Mouse (Mus musculus) cerebellum, adult 9-10 months (tissue): ENCODE data around the gene Olfr1426.
"Not testable (repeated sequence)": the region's sequence is repeated elsewhere in the genome, so short reads cannot be mapped to it uniquely, and the experiment has no call there.

Experiments
- DNase-seq: peaks from one replicate; pipeline ENCODE4 v3.0.0; 2022

Olfr1426 gene

DNA sequence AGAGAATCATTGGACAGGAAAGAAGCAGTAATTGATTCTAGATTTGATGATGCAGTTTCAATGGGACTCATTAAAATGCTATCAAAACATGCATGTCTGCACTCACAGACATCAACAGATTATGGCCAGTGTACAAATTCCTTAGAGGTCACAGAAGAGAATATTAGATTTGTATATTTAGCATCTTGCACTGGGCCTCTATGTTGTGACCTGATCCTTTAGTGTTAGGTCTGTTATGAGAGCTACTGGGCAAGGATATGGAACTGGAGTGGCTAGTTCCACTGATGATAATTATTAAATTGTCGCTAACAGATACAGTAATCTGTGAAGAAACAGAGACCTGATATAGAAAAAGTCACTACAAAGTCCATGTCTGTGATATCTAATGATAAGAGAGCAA lies at the start of gene Olfr1426:
Olfr1426 (minus strand) TSS at position 101 of the 400 bp plus-strand sequence.
- DNase-seq = no peak

DNA sequence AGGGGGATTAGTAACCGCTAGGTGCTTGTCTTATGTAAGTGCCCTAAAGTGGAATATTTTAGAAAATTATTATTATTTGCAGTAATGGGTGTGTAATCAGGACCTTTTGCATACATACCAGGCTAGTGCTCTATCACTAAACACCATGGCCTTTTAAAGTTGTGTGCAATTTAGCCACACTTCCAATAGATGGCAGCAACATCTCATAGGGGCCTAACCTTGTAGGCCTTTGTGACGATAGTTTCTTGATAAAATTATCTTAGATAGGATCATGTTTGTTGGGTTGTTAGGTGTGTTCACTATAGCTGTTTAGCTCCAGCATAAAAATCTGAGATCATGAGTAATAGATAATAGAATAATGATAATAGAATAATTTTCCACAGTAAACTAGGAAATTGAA lies 42.5 kb upstream of the Olfr1426 start:
- DNase-seq = peak; percentile 2

DNA sequence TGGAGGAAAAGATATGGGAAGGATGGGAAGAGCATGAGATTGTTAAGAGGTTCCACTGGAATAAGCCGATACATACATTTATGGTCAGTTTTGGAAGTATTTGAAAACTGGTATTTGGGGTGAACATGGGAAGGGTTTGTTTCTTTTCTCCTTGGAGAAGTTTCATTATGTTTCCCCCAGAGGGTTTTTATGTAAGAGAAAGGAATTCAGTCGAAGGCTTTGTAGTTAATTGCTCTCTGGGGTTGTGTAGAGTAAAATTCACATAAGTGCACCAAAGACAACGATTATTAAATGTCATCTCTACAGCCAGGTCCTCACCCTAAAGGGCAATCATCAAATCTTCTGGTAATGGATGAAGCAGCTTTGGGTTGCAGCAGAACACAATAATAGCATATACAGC lies 31.3 kb upstream of the Olfr1426 start, which contains the start of gene Olfr76:
Olfr76 (minus strand) TSS at position 101 of the 400 bp plus-strand sequence.
- DNase-seq = no peak

DNA sequence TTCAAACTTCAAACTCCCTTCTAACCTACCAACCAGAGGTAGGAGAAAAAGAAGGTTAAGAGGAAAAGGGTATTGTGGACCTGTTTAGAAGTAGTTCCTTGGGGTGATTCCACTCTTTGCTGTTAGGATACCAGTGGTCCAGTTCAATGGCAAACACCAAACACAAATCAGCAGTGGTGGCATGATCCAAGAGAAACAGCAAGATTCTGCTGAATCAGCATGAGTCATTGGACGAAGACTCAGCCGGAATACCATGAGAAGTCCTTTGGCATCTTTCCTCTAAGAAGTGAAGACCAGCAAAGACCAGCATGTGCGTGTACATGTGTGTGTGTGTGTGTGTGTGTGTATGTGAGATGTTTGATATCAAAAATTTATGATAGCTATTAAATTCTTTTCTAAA lies 24.7 kb upstream of the Olfr1426 start:
- no peak for DNase-seq

DNA sequence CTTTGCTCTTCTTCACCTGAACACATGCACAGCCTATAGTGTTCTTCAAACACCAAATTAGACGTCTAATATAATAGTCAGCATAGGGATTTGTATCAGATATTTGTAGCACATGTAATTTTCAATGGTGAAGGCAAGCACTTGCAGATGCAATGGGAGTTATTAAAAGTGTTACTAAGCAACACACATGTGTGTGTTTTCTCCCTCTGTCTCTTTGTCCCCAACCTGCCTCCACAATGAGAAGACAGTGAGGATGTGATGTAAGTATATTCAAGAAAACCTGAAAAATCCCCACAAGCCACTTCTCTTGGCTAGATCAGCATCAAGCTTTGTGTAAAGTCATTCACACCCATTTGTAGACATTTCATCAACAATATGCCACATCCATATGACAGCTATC lies 24.0 kb upstream of the Olfr1426 start, which contains the start of gene Olfr1428:
Olfr1428 (minus strand) TSS at position 101 of the 400 bp plus-strand sequence.
- DNase-seq = no peak

DNA sequence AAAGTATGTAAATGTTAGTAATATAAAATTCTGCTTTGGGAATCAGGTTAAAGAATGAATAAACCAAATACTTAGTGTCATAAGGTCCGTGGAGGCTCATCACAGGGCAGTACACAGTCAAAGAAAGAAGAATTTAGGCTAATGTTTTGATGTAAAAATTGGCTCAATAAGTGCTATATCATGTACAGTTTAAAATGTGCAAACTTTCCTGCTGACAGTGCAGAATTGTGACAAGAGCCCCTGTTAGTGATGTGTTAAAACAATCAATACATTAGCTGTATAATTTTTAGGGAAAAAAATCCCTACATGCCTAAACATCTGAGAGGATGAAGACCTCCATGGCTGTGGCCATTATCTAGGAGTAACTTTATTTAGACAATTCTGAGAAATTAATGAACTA lies 22.0 kb upstream of the Olfr1426 start:
- no peak for DNase-seq

DNA sequence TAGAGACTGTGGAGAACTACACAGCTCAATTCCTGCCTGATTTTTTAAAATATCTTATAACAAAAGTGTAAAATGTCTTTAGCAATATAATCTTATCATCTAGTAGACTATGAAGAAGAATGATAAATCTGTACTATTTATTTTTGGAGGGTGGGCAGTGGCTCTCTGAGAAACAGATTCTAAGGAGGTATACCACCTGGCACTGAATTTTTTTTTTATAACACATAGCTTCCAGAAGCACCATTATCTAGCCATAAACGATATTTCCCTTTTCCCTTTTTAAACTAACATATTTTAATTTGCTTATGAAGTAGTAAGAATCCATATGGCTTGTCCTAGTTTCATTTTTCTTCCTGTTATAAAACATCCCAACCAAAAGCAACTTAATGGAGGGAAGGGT lies 12.7 kb upstream of the Olfr1426 start:
- DNase-seq = no peak

DNA sequence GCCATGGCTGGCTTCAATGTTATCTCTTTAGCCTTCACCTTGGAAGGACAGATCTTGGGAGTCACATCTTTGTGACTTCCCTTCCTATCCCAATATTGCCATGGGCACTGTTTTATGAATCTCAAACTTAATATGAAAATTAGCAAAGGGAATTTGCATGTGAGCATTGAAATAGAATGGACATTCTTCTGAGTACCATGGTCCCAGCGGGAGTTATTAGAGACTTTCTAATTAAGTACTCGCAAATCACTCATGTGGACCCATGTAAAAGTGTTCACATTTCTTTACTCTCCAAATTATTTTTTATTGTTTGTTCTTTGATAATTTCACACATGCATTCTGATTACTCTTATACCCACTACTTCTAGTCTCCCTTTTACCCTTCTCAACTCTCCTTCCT lies 11.4 kb upstream of the Olfr1426 start, which contains the start of gene Olfr1427:
Olfr1427 (minus strand) TSS at position 101 of the 400 bp plus-strand sequence.
- no peak for DNase-seq

DNA sequence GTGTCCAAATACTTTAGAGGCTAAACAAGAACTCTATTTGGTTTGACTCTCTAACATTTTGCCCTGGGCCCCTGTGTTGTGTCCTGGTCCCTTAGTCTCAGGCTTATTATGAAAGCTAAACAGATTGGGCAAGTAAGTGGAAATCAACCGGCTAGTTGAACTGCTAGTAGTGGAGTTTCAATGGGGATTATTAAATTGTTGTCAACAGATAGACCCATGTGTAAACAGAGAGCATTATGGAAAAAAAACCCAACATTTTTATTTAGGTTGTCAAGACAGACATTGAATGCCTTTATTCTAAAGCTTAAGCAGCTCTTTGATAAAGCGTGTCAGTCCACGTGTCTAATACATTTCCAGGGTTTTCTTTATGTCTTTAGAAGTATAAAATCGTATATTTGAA lies 14.2 kb downstream of the Olfr1426 start, which contains the start of gene Olfr1425:
Olfr1425 (minus strand) TSS at position 101 of the 400 bp plus-strand sequence.
- not testable (repeated sequence) for DNase-seq

DNA sequence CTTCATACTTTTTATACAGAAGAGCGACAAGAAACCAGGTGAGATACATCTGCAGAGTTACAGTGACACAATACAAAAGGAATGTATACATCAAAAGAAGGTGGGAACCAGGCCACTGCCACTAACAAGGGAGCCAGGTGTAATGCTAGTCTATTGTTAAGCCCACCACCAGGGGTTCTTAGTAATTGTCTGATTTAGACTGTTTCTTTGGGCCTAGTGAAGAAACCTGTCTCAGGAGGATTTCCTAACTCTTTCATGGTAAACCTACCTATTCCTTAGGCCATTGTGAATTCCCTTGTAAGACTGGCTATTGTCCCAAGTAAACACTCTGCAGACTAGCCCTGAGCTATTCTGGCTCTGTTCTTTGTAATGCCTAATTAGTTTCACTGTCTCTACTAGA lies 22.3 kb downstream of the Olfr1426 start:
- not testable (repeated sequence) for DNase-seq

DNA sequence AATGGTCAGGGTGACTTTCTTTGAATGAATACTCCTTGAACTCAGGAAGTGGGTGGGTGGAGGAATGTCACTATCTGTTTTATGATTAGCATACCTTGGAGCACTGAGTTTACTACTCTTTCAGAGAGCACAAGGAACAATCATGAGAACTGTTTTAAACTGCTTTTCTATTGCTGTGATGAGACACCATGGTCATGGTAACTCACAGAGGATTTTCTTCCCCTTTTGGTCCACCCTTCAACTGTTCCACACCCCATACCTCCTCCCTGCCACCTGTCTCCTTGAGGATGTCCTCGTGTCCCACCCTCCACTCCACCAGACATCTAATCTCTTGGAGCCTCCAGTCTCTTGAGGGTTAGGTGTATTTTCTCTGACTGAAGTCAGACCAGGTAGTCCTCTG lies 24.0 kb downstream of the Olfr1426 start:
- DNase-seq = not testable (repeated sequence)

DNA sequence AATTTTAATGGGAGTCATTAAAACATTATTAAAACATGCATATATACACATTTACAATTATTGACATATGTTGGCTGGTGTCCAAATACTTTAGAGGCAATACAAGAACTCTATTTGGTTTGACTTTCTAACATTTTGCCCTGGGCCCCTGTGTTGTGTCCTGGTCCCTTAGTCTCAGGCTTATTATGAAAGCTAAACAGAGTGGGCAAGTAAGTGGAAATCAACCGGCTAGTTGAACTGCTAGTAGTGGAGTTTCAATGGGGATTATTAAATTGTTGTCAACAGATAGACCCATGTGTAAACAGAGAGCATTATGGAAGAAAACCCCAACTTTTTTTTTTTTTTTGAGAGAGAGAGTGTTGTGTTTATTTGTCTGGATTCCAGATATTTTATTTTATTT lies 29.2 kb downstream of the Olfr1426 start, which contains the start of gene Olfr1424:
Olfr1424 (minus strand) TSS at position 101 of the 400 bp plus-strand sequence.
- not testable (repeated sequence) for DNase-seq

DNA sequence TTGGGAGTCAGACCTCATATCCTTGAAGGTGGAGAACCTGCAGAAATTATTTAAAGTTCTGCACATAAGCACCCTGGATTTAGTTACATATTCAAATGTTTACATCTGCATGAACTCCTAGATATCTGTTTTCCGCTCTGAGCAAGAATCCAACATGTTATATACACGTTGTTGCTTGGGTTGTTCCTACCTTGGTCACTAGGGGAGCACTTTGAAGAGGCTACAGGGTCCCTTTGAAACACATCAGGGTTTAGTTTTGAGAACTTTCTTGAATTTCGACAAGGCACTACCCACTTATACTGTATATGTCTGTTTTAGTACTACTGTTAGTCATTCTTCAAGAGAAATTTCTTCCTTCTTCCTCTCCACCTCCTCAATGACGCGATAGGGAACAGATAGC lies 48.6 kb downstream of the Olfr1426 start:
- DNase-seq = no peak

DNA sequence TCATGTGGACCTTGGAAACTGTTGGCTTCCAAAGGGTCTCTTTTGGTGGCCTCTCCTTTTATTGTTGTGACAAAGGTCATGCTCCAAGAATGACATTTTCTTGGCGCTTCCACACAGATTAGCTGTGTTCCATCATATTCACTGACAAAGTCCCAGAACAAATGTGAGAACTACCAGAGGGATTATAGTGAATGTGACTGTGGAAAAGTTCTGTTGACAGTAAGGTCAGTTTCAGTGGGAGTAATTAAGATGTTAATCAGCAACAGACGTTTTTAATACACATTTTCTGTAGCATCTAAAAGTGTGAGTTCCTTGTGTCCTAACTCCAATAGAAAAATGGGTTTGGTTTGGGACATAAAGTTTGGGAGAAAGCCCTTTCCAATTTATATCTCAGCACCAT lies 50.6 kb downstream of the Olfr1426 start, which contains the start of gene Olfr1423:
Olfr1423 (minus strand) TSS at position 101 of the 400 bp plus-strand sequence.
- no peak for DNase-seq

DNA sequence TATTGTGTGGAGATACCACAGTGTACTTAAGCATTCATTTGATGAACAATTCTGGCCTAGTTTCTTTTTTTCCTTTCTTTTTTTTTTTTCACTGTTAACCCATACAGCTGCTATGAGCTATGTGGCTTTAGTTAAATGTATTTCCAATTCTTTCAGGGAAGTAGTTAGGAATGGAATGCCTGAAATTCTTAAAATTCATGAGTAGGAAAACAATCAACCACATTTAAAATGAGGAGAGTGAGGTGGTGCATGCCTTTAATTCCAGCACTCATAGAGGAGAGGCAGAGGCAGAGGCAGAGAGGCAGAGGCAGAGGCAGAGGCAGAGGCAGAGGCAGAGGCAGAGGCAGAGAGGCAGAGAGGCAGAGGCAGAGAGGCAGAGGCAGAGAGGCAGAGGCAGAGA lies 54.1 kb downstream of the Olfr1426 start:
- no peak for DNase-seq
